Mouse (Mus musculus) CH12.LX (cell line): ENCODE measurements around the gene Cep97. TPM values are rescaled to one million over a fixed set of nuclear protein-coding genes. Genes with fewer than 3 reads are reported as not detected.
A peak's percentile ranks its signal among the peaks of the same experiment; 100 is the strongest.

Experiments
- DNase-seq: peaks from one replicate; pipeline ENCODE4 v3.0.0-alpha.2; 2013; ENCODE audit errors: extremely low read depth
- H3K27ac ChIP-seq: 2 replicates; pipeline ENCODE4 v1.5.1; 2012; ENCODE audit warnings: low read depth, mild to moderate bottlenecking, control low read depth, moderate library complexity; ENCODE audit not compliant: insufficient read depth
- H3K27me3 ChIP-seq: replicated peaks from 2 replicates; pipeline ENCODE3; 2012; ENCODE audit warnings: inconsistent platforms
- H3K36me3 ChIP-seq, 2 experiments: replicated peaks in 1 of 2; 2 replicates each; pipeline versions ENCODE3 to v1.6.1; 2012; ENCODE audit warnings: inconsistent platforms in 1 of 2, low read length in 1 of 2, mild to moderate bottlenecking in 1 of 2, mixed read lengths in 1 of 2, moderate library complexity in 1 of 2; ENCODE audit not compliant: control insufficient read depth in 1 of 2, insufficient read depth in 1 of 2
- H3K4me1 ChIP-seq, 2 experiments: 2 replicates each; pipeline ENCODE4 v1.6.1; 2012; ENCODE audit warnings: inconsistent platforms in 1 of 2, moderate library complexity in 1 of 2; ENCODE audit not compliant: insufficient read depth in 2 of 2, control insufficient read depth in 1 of 2
- H3K4me2 ChIP-seq: 2 replicates; pipeline ENCODE4 v1.6.1; 2012; ENCODE audit warnings: low read depth, mild to moderate bottlenecking, control low read depth; ENCODE audit not compliant: poor library complexity, insufficient read depth, severe bottlenecking
- H3K4me3 ChIP-seq, 3 experiments: fragments of 150-350 bp in 1 of 3; sonication (generic) in 1 of 3; replicated peaks in 1 of 3; 2 replicates each; pipeline versions ENCODE3 to v1.5.1; 2011 to 2012; ENCODE audit warnings: low read depth in 2 of 3, low read length in 2 of 3, mild to moderate bottlenecking in 2 of 3, moderate library complexity in 2 of 3, control low read depth in 1 of 3, improper control_type of control experiment in 1 of 3, inconsistent platforms in 1 of 3, mixed read lengths in 1 of 3; ENCODE audit not compliant: poor library complexity in 1 of 3
- H3K79me2 ChIP-seq: replicated peaks from 2 replicates; pipeline ENCODE4 v1.6.1; 2012; ENCODE audit warnings: mild to moderate bottlenecking, moderate library complexity; ENCODE audit not compliant: control insufficient read depth, poor library complexity, insufficient read depth, severe bottlenecking; ENCODE audit errors: extremely low read depth
- H3K9ac ChIP-seq: 2 replicates; pipeline ENCODE4 v1.6.1; 2012; ENCODE audit warnings: low read depth, mild to moderate bottlenecking, control low read depth, moderate library complexity; ENCODE audit not compliant: insufficient read depth
- H3K9me3 ChIP-seq: replicated peaks from 2 replicates; pipeline ENCODE3; 2012; ENCODE audit warnings: low read length, inconsistent platforms, mixed read lengths
- BHLHE40 ChIP-seq: IDR thresholded peaks from 2 replicates; pipeline ENCODE4 v1.6.1; 2011; ENCODE audit warnings: mild to moderate bottlenecking, low read depth, low read length, improper control_type of control experiment
- CHD1 ChIP-seq: IDR thresholded peaks from 2 replicates; pipeline ENCODE4 v1.6.1; 2012; ENCODE audit warnings: low read depth, low read length, improper control_type of control experiment, inconsistent platforms
- CHD2 ChIP-seq: IDR thresholded peaks from 2 replicates; pipeline ENCODE4 v1.6.1; 2011; ENCODE audit warnings: low read length, improper control_type of control experiment
- E2F4 ChIP-seq: IDR thresholded peaks from 2 replicates; pipeline ENCODE4 v1.6.1; 2011; ENCODE audit warnings: low read depth, low read length, improper control_type of control experiment; ENCODE audit not compliant: insufficient replicate concordance
- ELF1 ChIP-seq: IDR thresholded peaks from 2 replicates; pipeline ENCODE4 v1.6.1; 2014; ENCODE audit warnings: low read depth, mild to moderate bottlenecking, inconsistent platforms, low read length, improper control_type of control experiment
- EP300 ChIP-seq: IDR thresholded peaks from 2 replicates; pipeline ENCODE4 v1.6.1; 2011; ENCODE audit warnings: low read length, improper control_type of control experiment
- ETS1 ChIP-seq: conservative IDR thresholded peaks from 2 replicates; pipeline ENCODE4 v1.6.1; 2012; ENCODE audit warnings: low read depth, mild to moderate bottlenecking, inconsistent platforms, low read length, improper control_type of control experiment, moderate library complexity
- GABPA ChIP-seq: IDR thresholded peaks from 2 replicates; pipeline ENCODE4 v1.6.1; 2012; ENCODE audit warnings: low read depth, low read length, improper control_type of control experiment, inconsistent platforms; ENCODE audit not compliant: insufficient replicate concordance
- HCFC1 ChIP-seq: IDR thresholded peaks from 2 replicates; pipeline ENCODE4 v1.6.1; 2012; ENCODE audit warnings: low read depth, mild to moderate bottlenecking, inconsistent platforms, low read length, improper control_type of control experiment
- IRF4 ChIP-seq: IDR thresholded peaks from 2 replicates; pipeline ENCODE4 v1.6.1; 2014; ENCODE audit warnings: low read depth, mild to moderate bottlenecking, inconsistent platforms, low read length, improper control_type of control experiment
- JUN ChIP-seq: IDR thresholded peaks from 2 replicates; pipeline ENCODE4 v1.6.1; 2011; ENCODE audit warnings: low read depth, mild to moderate bottlenecking, low read length, improper control_type of control experiment, moderate library complexity; ENCODE audit not compliant: insufficient read depth
- JUND ChIP-seq: conservative IDR thresholded peaks from 2 replicates; pipeline ENCODE4 v1.6.1; 2011; ENCODE audit warnings: low read depth, low read length, improper control_type of control experiment
- KAT2A ChIP-seq: IDR thresholded peaks from 2 replicates; pipeline ENCODE4 v1.6.1; 2012; ENCODE audit warnings: low read length, improper control_type of control experiment, inconsistent platforms; ENCODE audit not compliant: insufficient replicate concordance
- MAFK ChIP-seq: IDR thresholded peaks from 2 replicates; pipeline ENCODE4 v1.6.1; 2011; ENCODE audit warnings: low read length, improper control_type of control experiment; ENCODE audit not compliant: insufficient replicate concordance
- MAX ChIP-seq: IDR thresholded peaks from 2 replicates; pipeline ENCODE4 v1.6.1; 2011; ENCODE audit warnings: low read length, improper control_type of control experiment
- MAZ ChIP-seq: IDR thresholded peaks from 2 replicates; pipeline ENCODE4 v1.6.1; 2012; ENCODE audit warnings: low read depth, mild to moderate bottlenecking, inconsistent platforms, low read length, improper control_type of control experiment, moderate library complexity
- MEF2A ChIP-seq: IDR thresholded peaks from 2 replicates; pipeline ENCODE4 v1.6.1; 2014; ENCODE audit warnings: low read depth, mild to moderate bottlenecking, inconsistent platforms, low read length, improper control_type of control experiment, borderline replicate concordance
- MXI1 ChIP-seq: IDR thresholded peaks from 2 replicates; pipeline ENCODE4 v1.6.1; 2011; ENCODE audit warnings: mild to moderate bottlenecking, low read depth, low read length, improper control_type of control experiment
- MYC ChIP-seq: IDR thresholded peaks from 2 replicates; pipeline ENCODE4 v1.6.1; 2011; ENCODE audit warnings: low read depth, mild to moderate bottlenecking, improper control_type of control experiment, low read length
- NELFE ChIP-seq: IDR thresholded peaks from 2 replicates; pipeline ENCODE4 v1.6.1; 2011; ENCODE audit warnings: low read depth, low read length, improper control_type of control experiment
- NRF1 ChIP-seq: IDR thresholded peaks from 2 replicates; pipeline ENCODE4 v1.6.1; 2014; ENCODE audit warnings: low read depth, mild to moderate bottlenecking, inconsistent platforms, low read length, improper control_type of control experiment, moderate library complexity
- PAX5 ChIP-seq: IDR thresholded peaks from 2 replicates; pipeline ENCODE4 v1.6.1; 2012; ENCODE audit warnings: low read length, inconsistent platforms, mixed read lengths
- POLR2A ChIP-seq: IDR thresholded peaks from 2 replicates; pipeline ENCODE4 v1.6.1; 2011; ENCODE audit warnings: low read depth, mild to moderate bottlenecking, improper control_type of control experiment, low read length
- POLR2AphosphoS2 ChIP-seq: IDR thresholded peaks from 2 replicates; pipeline ENCODE4 v1.6.1; 2011; ENCODE audit warnings: low read depth, low read length, improper control_type of control experiment
- RAD21 ChIP-seq: IDR thresholded peaks from 2 replicates; pipeline ENCODE4 v1.6.1; 2011; ENCODE audit warnings: low read depth, mild to moderate bottlenecking, low read length, improper control_type of control experiment, moderate library complexity
- RCOR1 ChIP-seq: conservative IDR thresholded peaks from 2 replicates; pipeline ENCODE4 v1.6.1; 2012; ENCODE audit warnings: low read depth, mild to moderate bottlenecking, inconsistent platforms, low read length, improper control_type of control experiment
- SIN3A ChIP-seq: IDR thresholded peaks from 2 replicates; pipeline ENCODE4 v1.6.1; 2012; ENCODE audit warnings: low read length, improper control_type of control experiment, inconsistent platforms
- SMC3 ChIP-seq: IDR thresholded peaks from 2 replicates; pipeline ENCODE4 v1.6.1; 2011; ENCODE audit warnings: low read depth, low read length, improper control_type of control experiment
- TBP ChIP-seq: conservative IDR thresholded peaks from 2 replicates; pipeline ENCODE4 v1.6.1; 2011; ENCODE audit warnings: low read depth, low read length, improper control_type of control experiment
- UBTF ChIP-seq: IDR thresholded peaks from 2 replicates; pipeline ENCODE4 v1.6.1; 2012; ENCODE audit warnings: low read depth, mild to moderate bottlenecking, inconsistent platforms, low read length, improper control_type of control experiment, moderate library complexity
- USF1 ChIP-seq: IDR thresholded peaks from 2 replicates; pipeline ENCODE4 v1.6.1; 2014; ENCODE audit warnings: low read depth, mild to moderate bottlenecking, inconsistent platforms, low read length, improper control_type of control experiment
- USF2 ChIP-seq: conservative IDR thresholded peaks from 2 replicates; pipeline ENCODE4 v1.6.1; 2011; ENCODE audit warnings: low read depth, low read length, improper control_type of control experiment
- ZMIZ1 ChIP-seq: IDR thresholded peaks from 2 replicates; pipeline ENCODE4 v1.6.1; 2012; ENCODE audit warnings: low read depth, mild to moderate bottlenecking, inconsistent platforms, low read length, improper control_type of control experiment
- ZNF384 ChIP-seq: IDR thresholded peaks from 2 replicates; pipeline ENCODE4 v1.6.1; 2012; ENCODE audit warnings: low read depth, low read length, improper control_type of control experiment, inconsistent platforms
- dilution Hi-C: fragments of 300-500 bp; cut with MboI; formaldehyde crosslinking; loops from 2 replicates; pipeline ENCODE4 v1.14.3; 2020; ENCODE audit warnings: low sequenced_read_pairs; ENCODE audit not compliant: extremely low pct_unique_long_range_greater_than_20kb, extremely low pct_ligation_motif_present
- in situ Hi-C: fragments of 300-500 bp; cut with MboI; formaldehyde crosslinking; loops from 3 replicates; pipeline ENCODE4 v1.14.3; 2019; ENCODE audit warnings: low sequenced_read_pairs, low pct_ligation_motif_present, low pct_unique_long_range_greater_than_20kb, mixed read lengths
- polyA plus RNA-seq: library from polyadenylated mRNA; unstranded; fragments of >175 nt; gene quantifications from 2 replicates; pipeline ENCODE4 v1.2.1, GENCODE M21; 2012; ENCODE audit warnings: low read depth; ENCODE audit not compliant: insufficient read length
- total RNA-seq, 2 experiments: library from RNA; depleted of rRNA; stranded (reverse); fragments of 300-350 nt in 1 of 2; fragments of >200 nt in 1 of 2; gene quantifications; 2 replicates each; pipeline ENCODE4 v1.2.3; 2012 to 2014

Gene Cep97
- total and polyA plus RNA-seq, 3 experiments, result 19.2 to 27.5 (median 24.9) TPM

- peak; percentile 96 for TF ChIP-seq EP300
- 0 out of 2 replicates have a peak, but pooled peaks have one; percentile 32 for TF ChIP-seq CHD2
- TF ChIP-seq SIN3A, result peak; percentile 84
- TF ChIP-seq JUND, result peak; percentile 100
- TF ChIP-seq RCOR1, result peak; percentile 94
- TF ChIP-seq RAD21, result no peak; the same call in 1 of the 2 replicates
- no peak; the same call in 1 of the 2 replicates for TF ChIP-seq MXI1
- TF ChIP-seq POLR2A, result no peak
- TF ChIP-seq ETS1, result peak; percentile 80
- no peak for TF ChIP-seq NELFE
- peak; percentile 84 for TF ChIP-seq USF1
- 0 out of 2 replicates have a peak, but pooled peaks have one; percentile 19 for TF ChIP-seq HCFC1
- no peak for TF ChIP-seq UBTF
- no peak for TF ChIP-seq NRF1
These were observed 27.6 kb downstream of the Cep97 start (continued) for GRCm38 (mm10) chr16:55906928-55907679.

GRCm38 (mm10) chr16:55905370-55905769 lies 29.3 kb downstream of the Cep97 start:
- peaks cover 10 to 29% of the 10 kb centered on the region in 2 experiments for H3K36me3 ChIP-seq
- no peaks in the 10 kb centered on the region for H3K27me3 ChIP-seq
- dilution Hi-C loops (no loop called here), in situ Hi-C loops (no loop called here)
- peak overlapping the region; percentile 10 for H3K9ac ChIP-seq
- H3K4me1 ChIP-seq, result peaks cover 25 to 62% of the 10 kb centered on the region in 2 experiments
- peak overlapping the region; percentile 37 for H3K27ac ChIP-seq
- 0 out of 2 replicates have a peak, but pooled peaks cover 2% of the 10 kb centered on the region for H3K79me2 ChIP-seq
- H3K9me3 ChIP-seq, result peaks cover 2% of the 10 kb centered on the region
- peak overlapping the region; percentile 37 for H3K4me2 ChIP-seq
- peak overlapping the region in 1 of 3 experiments; percentile 17 for H3K4me3 ChIP-seq
- no peak for DNase-seq
- TF ChIP-seq IRF4, result peak; percentile 36
- no peak for TF ChIP-seq MXI1
- TF ChIP-seq MAFK, result peak; percentile 90
- 0 out of 2 replicates have a peak, but pooled peaks have one; percentile 12 for TF ChIP-seq BHLHE40
- no peak for TF ChIP-seq SMC3
- peak; percentile 35; the same call in 1 of the 2 replicates for TF ChIP-seq EP300
- no peak for TF ChIP-seq USF1
- TF ChIP-seq GABPA, result no peak
- TF ChIP-seq MAZ, result 0 out of 2 replicates have a peak, but pooled peaks have one; percentile 43
- no peak for TF ChIP-seq ZNF384
- no peak for TF ChIP-seq NRF1
- no peak for TF ChIP-seq PAX5
- no peak for TF ChIP-seq POLR2A
- no peak for TF ChIP-seq KAT2A
- no peak for TF ChIP-seq JUND
- TF ChIP-seq ZMIZ1, result no peak
- peak; percentile 53; the same call in 1 of the 2 replicates for TF ChIP-seq MAX
- TF ChIP-seq TBP, result 0 out of 2 replicates have a peak, but pooled peaks have one; percentile 6
- TF ChIP-seq CHD1, result 0 out of 2 replicates have a peak, but pooled peaks have one; percentile 55
- TF ChIP-seq E2F4, result no peak
- TF ChIP-seq UBTF, result no peak
- peak; percentile 39; the same call in 1 of the 2 replicates for TF ChIP-seq MEF2A
- no peak; the same call in 1 of the 2 replicates for TF ChIP-seq HCFC1
- no peak for TF ChIP-seq MYC
- no peak for TF ChIP-seq USF2
- TF ChIP-seq SIN3A, result peak; percentile 67
- 0 out of 2 replicates have a peak, but pooled peaks have one; percentile 10 for TF ChIP-seq ELF1
- no peak for TF ChIP-seq POLR2AphosphoS2
- no peak for TF ChIP-seq JUN
